Mouse (Mus musculus) liver, adult 2 months (tissue): Measurements from ENCODE around the gene Taf6l. TPM values are rescaled to one million over a fixed set of nuclear protein-coding genes. Genes with fewer than 3 reads are reported as not detected.

Experiments used
- DNase-seq: peaks from one replicate; pipeline ENCODE4 v3.0.0-alpha.2; 2011; ENCODE audit warnings: low read depth, low spot score; ENCODE audit errors: extremely low read depth
- H3K27ac ChIP-seq: fragments of 200-500 bp; replicated peaks from 2 replicates; pipeline ENCODE4 v1.5.1; 2012; ENCODE audit warnings: low read depth, mild to moderate bottlenecking, control low read depth, inconsistent platforms, low read length; ENCODE audit not compliant: insufficient read depth
- H3K27me3 ChIP-seq: fragments of 200-500 bp; 2 replicates; pipeline ENCODE4 v1.6.1; 2012; ENCODE audit warnings: mild to moderate bottlenecking, moderate library complexity, low read length, inconsistent platforms; ENCODE audit not compliant: control insufficient read depth, insufficient read depth
- H3K36me3 ChIP-seq: fragments of 200-500 bp; 2 replicates; pipeline ENCODE4 v1.6.1; 2012; ENCODE audit warnings: low read length, inconsistent platforms; ENCODE audit not compliant: control insufficient read depth, insufficient read depth
- H3K4me1 ChIP-seq: fragments of 200-500 bp; 2 replicates; pipeline ENCODE4 v1.6.1; 2011; ENCODE audit warnings: low read length; ENCODE audit not compliant: control insufficient read depth, insufficient read depth
- H3K4me3 ChIP-seq: fragments of 200-500 bp; 2 replicates; pipeline ENCODE4 v1.5.1; 2011; ENCODE audit warnings: low read depth, mild to moderate bottlenecking, control low read depth, low read length, moderate library complexity; ENCODE audit not compliant: insufficient read depth
- H3K79me2 ChIP-seq: fragments of 200-500 bp; 2 replicates; pipeline ENCODE4 v1.6.1; 2012; ENCODE audit warnings: inconsistent platforms, mild to moderate bottlenecking, low read length, moderate library complexity; ENCODE audit not compliant: control insufficient read depth, insufficient read depth
- H3K9ac ChIP-seq: fragments of 200-500 bp; 2 replicates; pipeline ENCODE4 v1.6.1; 2012; ENCODE audit warnings: low read depth, mild to moderate bottlenecking, control low read depth, inconsistent platforms, low read length
- CTCF ChIP-seq: fragments of 200-500 bp; IDR thresholded peaks from 2 replicates; pipeline ENCODE4 v1.5.1; 2011; ENCODE audit warnings: low read depth, low read length, control low read depth
- POLR2A ChIP-seq: fragments of 200-500 bp; IDR thresholded peaks from 2 replicates; pipeline ENCODE4 v1.6.1; 2011; ENCODE audit warnings: low read length, control low read depth; ENCODE audit not compliant: insufficient read depth; ENCODE audit errors: extremely low read depth
- WGBS: fragments of 180-500 bp; shearing (Covaris S2); methylation state at CpG from one replicate; pipeline ENCODE4 v1.1.7; 2018; 5-methylcytosine and 5-hydroxymethylcytosine counted together
- polyA plus RNA-seq: library from polyadenylated mRNA; depleted of rRNA; stranded (reverse); fragments of >200 nt; gene quantifications from 2 replicates; pipeline ENCODE4 v1.2.3, GENCODE M21; 2012
- total RNA-seq: library from RNA; depleted of rRNA; stranded (reverse); fragments of >200 nt; gene quantifications from 2 replicates; pipeline ENCODE4 v1.2.3, GENCODE M21; 2014

The Taf6l gene
- total and polyA plus RNA-seq, 2 experiments = 4.7 to 5.3 TPM

DNA sequence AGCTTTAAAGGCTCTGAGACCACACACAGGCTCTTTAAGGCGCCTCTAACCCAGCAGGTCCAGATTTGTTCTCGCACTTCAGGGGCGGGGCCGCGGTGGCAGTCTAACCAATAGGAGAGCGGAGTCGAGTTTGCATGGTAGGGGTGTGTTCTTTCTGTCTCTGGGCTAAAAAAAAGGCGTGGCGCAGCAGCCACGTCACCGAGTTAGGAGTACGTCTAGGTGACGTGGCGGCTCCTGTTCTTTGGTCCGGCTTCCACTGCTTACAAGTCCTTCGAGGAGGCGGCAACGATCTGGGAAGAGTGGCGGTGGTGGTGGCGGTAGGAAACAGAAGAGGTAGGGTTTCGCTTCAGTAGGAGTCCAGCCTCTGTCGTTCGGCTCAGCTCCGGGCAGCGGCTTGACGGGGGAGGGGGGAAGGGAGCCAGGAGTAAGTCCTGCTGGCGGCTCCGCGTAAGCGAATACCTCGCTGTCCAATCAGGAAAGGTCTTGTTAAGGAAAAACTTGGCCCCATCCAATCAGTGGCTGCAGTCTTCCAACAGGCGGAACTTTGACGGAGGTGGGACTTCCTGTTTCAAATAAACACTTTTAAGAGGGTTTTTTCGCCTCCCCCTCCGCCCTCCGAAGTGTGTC is 44.9 kb downstream of the Taf6l start, which contains the start of gene Stx5a:
Gene Stx5a (plus strand): TSS at position 171 of the 627 bp plus-strand sequence.
- Histone ChIP-seq H3K4me1 (peaks cover 13% of the 10 kb centered on the region), H3K79me2 (peaks cover 14% of the 10 kb centered on the region; the same call in 1 of the 2 replicates), H3K9ac (peak within 1 kb of the TSS; percentile 96), H3K27ac (peak within 1 kb of the TSS; percentile 95), H3K27me3 (no peaks in the 10 kb centered on the region), H3K4me3 (peak within 1 kb of the TSS; percentile 84), H3K36me3 (peaks cover 45% of the 10 kb centered on the region)
- WGBS = under 1% methylated on average over 36 of the region's 36 CpGs
- TF ChIP-seq CTCF (no peak), POLR2A (peak; percentile 44; the same call in 1 of the 2 replicates)
- DNase-seq = peak; percentile 98

- H3K9ac ChIP-seq = peak within 1 kb of the TSS; percentile 96
Observed at GRCm38 (mm10) chr19:8740603-8741002, 45.6 kb downstream of the Taf6l start, which contains the start of gene 1700092M07Rik. TSS of gene 1700092M07Rik (plus strand) at chr19:8740718.

GRCm38 (mm10) chr19:8739646-8740045 is 46.6 kb downstream of the Taf6l start:
- Histone ChIP-seq H3K4me1 (peaks cover 13% of the 10 kb centered on the region), H3K9ac (no peak overlapping the region), H3K36me3 (peaks cover 29% of the 10 kb centered on the region), H3K4me3 (no peak overlapping the region), H3K27ac (no peak overlapping the region), H3K79me2 (peaks cover 14% of the 10 kb centered on the region; the same call in 1 of the 2 replicates), H3K27me3 (no peaks in the 10 kb centered on the region)
- TF ChIP-seq CTCF (no peak), POLR2A (no peak)
- WGBS = 98% methylated on average over 6 of the region's 6 CpGs
- no peak for DNase-seq

More at GRCm38 (mm10) chr19:8740603-8741002, 45.6 kb downstream of the Taf6l start, which contains the start of gene 1700092M07Rik:
- TF ChIP-seq POLR2A = no peak
- TF ChIP-seq CTCF = no peak
- H3K27me3 ChIP-seq = no peaks in the 10 kb centered on the region
- peaks cover 13% of the 10 kb centered on the region for H3K4me1 ChIP-seq
- WGBS = 64% methylated on average over 14 of the region's 14 CpGs
- H3K79me2 ChIP-seq = peaks cover 14% of the 10 kb centered on the region; the same call in 1 of the 2 replicates
- peak within 1 kb of the TSS; percentile 73 for H3K4me3 ChIP-seq
- peaks cover 38% of the 10 kb centered on the region for H3K36me3 ChIP-seq
- no peak for DNase-seq
- H3K27ac ChIP-seq = peak within 1 kb of the TSS; percentile 95

DNA sequence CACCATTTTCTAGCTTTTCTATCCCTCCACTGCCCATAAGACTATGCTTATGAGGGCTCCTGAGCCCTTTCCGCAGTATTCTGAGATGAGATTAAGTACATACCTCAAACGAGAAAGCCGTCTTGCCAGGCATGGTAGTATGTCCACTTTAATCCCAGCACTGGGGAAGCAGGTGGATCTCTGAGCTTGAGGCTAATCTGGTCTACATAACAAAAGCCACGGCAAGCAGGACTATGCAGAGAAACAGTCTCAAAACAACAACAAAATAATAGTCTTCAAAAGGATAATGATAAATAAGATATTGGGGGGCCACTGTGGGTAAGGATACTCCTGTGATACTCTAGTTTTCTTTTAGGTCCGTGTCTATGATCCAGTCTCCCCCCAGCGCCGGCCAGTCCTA is 47.3 kb downstream of the Taf6l start:
- Histone ChIP-seq H3K27me3 (no peaks in the 10 kb centered on the region), H3K36me3 (peaks cover 23% of the 10 kb centered on the region), H3K79me2 (peaks cover 14% of the 10 kb centered on the region; the same call in 1 of the 2 replicates), H3K4me3 (no peak overlapping the region), H3K27ac (no peak overlapping the region), H3K4me1 (peaks cover 13% of the 10 kb centered on the region), H3K9ac (no peak overlapping the region)
- 92% methylated on average over 7 of the region's 7 CpGs for WGBS
- TF ChIP-seq CTCF (no peak), POLR2A (no peak)
- no peak for DNase-seq

GRCm38 (mm10) chr19:8736160-8736467 is 50.1 kb downstream of the Taf6l start:
- no peak overlapping the region for H3K27ac ChIP-seq
- 1% methylated on average over 11 of the region's 11 CpGs for WGBS
- peak overlapping the region; percentile 85 for H3K4me3 ChIP-seq
- no peaks in the 10 kb centered on the region for H3K27me3 ChIP-seq
- DNase-seq = no peak
- peaks cover 7% of the 10 kb centered on the region; the same call in 1 of the 2 replicates for H3K4me1 ChIP-seq
- H3K36me3 ChIP-seq = peaks cover 12% of the 10 kb centered on the region
- no peaks in the 10 kb centered on the region; the same call in 1 of the 2 replicates for H3K79me2 ChIP-seq
- peak overlapping the region; percentile 82 for H3K9ac ChIP-seq
- TF ChIP-seq CTCF (no peak), POLR2A (no peak)
